ENCODE assay signal across 13 mouse cellular contexts in the genomic region with DNA sequence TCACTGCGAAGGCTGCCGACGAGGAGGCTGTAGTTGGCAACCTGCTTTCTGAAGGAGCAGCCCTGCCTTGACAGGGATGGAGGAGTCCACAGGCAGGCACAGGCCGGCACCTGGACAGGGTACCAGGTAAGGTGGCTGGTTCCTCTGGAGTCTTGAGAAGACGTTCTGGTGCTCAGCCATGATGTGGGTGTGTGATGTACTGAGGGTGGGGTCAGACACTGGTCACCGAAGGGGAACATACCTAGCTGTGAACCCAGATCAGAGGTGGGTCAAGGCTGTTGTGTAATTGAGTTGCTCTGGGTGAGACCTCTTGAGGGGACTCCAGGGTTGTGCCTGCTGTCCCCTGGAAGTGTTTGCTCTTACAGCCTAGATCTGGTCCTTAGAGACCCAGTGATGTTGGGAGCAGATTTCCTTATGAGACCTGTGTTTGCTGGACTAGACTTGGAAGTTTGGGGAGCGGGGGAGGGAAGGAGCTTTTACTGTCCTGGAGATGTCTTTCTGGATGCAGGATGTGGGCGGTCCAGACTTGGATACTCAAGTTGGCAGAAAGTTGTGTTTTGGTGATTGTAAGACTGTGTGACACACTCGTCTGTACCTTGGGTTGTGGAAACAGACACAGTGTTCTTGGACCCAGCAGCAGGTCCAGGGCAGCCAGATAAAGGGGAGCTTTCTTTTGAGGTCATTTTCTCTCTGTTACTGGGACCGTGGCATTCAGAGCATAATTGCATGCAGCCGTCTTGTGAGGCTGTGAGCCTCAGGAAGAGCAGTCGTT.
A peak's percentile ranks its signal among the peaks of the same experiment; 100 is the strongest.
DNase-seq lines count a peak whose midpoint lies in the region; ATAC-seq and TF ChIP-seq lines count a peak whose summit lies in the region.
"Had no signal": no experiment of that assay in that cellular context is flagged by ENCODE, and none has a peak within 500 bp of the region (broad histone marks: within the 10 kb centered on the region; RNA-seq: fewer than 3 reads in every experiment).

No protein-coding gene starts in this region.

- H3K9me3 ChIP-seq in heart, postnatal 0 days (replicated peaks; ENCODE audit: control insufficient read depth, low read length) = no peaks in the 10 kb centered on the region
- no peaks in the 10 kb centered on the region for H3K9me3 ChIP-seq in forebrain, embryonic 13.5 days (replicated peaks)
- H3K9me3 ChIP-seq in hindbrain, embryonic 16.5 days (ENCODE audit: control insufficient read depth, low read length) = no peaks in the 10 kb centered on the region
- no peaks in the 10 kb centered on the region for H3K9me3 ChIP-seq in neural tube, embryonic 12.5 days
- no peaks in the 10 kb centered on the region for H3K9me3 ChIP-seq in liver, postnatal 0 days (ENCODE audit: low read length)
- H3K9me3 ChIP-seq: stomach, embryonic 15.5 days had no signal

- H3K27ac ChIP-seq in heart, postnatal 0 days (ENCODE audit: low read depth) = no peak overlapping the region
- H3K27ac ChIP-seq in forebrain, embryonic 13.5 days = peak overlapping the region; percentile 76
- no peak overlapping the region for H3K27ac ChIP-seq in hindbrain, embryonic 16.5 days (ENCODE audit: low read depth, low read length)
- H3K27ac ChIP-seq in neural tube, embryonic 12.5 days = no peak overlapping the region
- H3K27ac ChIP-seq in liver, postnatal 0 days (ENCODE audit: low read depth) = no peak overlapping the region
- H3K27ac ChIP-seq: stomach, embryonic 15.5 days had no signal

- TF ChIP-seq EP300 in heart, postnatal 0 days (IDR thresholded peaks at IDR 0.05; ENCODE audit: low read depth) = no peak
- no peak for TF ChIP-seq EP300 in liver, postnatal 0 days (IDR thresholded peaks at IDR 0.05; ENCODE audit: low read depth)

- H3K27me3 ChIP-seq in heart, postnatal 0 days (ENCODE audit: control insufficient read depth, insufficient read depth, low read length) = peaks cover 11% of the 10 kb centered on the region; the same call in 1 of the 2 replicates
- no peaks in the 10 kb centered on the region; the same call in 1 of the 2 replicates for H3K27me3 ChIP-seq in forebrain, embryonic 13.5 days
- H3K27me3 ChIP-seq in hindbrain, embryonic 16.5 days (replicated peaks; ENCODE audit: control insufficient read depth, insufficient read depth, low read length) = peaks cover 3% of the 10 kb centered on the region; the same call in 1 of the 2 replicates
- H3K27me3 ChIP-seq in neural tube, embryonic 12.5 days (replicated peaks) = peaks cover 3% of the 10 kb centered on the region; the same call in 1 of the 2 replicates
- H3K27me3 ChIP-seq in liver, postnatal 0 days (ENCODE audit: insufficient read depth, low read length) = no peaks in the 10 kb centered on the region
- H3K27me3 ChIP-seq: stomach, embryonic 15.5 days had no signal

- 71% methylated on average over 12 of the region's 12 CpGs for WGBS in heart, postnatal 0 days
- WGBS in forebrain, embryonic 13.5 days = 43% methylated on average over 12 of the region's 12 CpGs
- WGBS in hindbrain, embryonic 16.5 days = 41% methylated on average over 12 of the region's 12 CpGs
- WGBS in neural tube, embryonic 12.5 days = 38% methylated on average over 12 of the region's 12 CpGs
- 64% methylated on average over 12 of the region's 12 CpGs for WGBS in liver, postnatal 0 days (ENCODE audit: insufficient replicate concordance)

- DNase-seq in heart, postnatal 0 days (ENCODE audit: low spot score) = no peak
- DNase-seq in heart, postnatal 4 days = no peak
- no peak for DNase-seq in adipocyte (ENCODE audit: low spot score)
- DNase-seq in liver, postnatal 0 days = no peak
- no peak for DNase-seq in thymus, postnatal 14 days
- DNase-seq: cerebellum, postnatal 25 days; kidney, postnatal 4 days; retina, postnatal 1 day had no signal

- H3K36me3 ChIP-seq in heart, postnatal 0 days (replicated peaks; ENCODE audit: control insufficient read depth, insufficient read depth, low read length) = no peaks in the 10 kb centered on the region
- no peaks in the 10 kb centered on the region for H3K36me3 ChIP-seq in forebrain, embryonic 13.5 days (ENCODE audit: poor library complexity, severe bottlenecking)
- H3K36me3 ChIP-seq in hindbrain, embryonic 16.5 days (ENCODE audit: control insufficient read depth, insufficient read depth, low read length) = no peaks in the 10 kb centered on the region
- H3K36me3 ChIP-seq in neural tube, embryonic 12.5 days = no peaks in the 10 kb centered on the region
- no peaks in the 10 kb centered on the region for H3K36me3 ChIP-seq in liver, postnatal 0 days (replicated peaks; ENCODE audit: insufficient read depth, low read length)
- H3K36me3 ChIP-seq: stomach, embryonic 15.5 days had no signal

- TF ChIP-seq CTCF in heart, postnatal 0 days (IDR thresholded peaks at IDR 0.05; ENCODE audit: low read depth) = no peak
- no peak for TF ChIP-seq CTCF in liver, postnatal 0 days (IDR thresholded peaks at IDR 0.05; ENCODE audit: low read depth)

- H3K4me1 ChIP-seq in heart, postnatal 0 days (ENCODE audit: control insufficient read depth, insufficient read depth) = no peaks in the 10 kb centered on the region
- peaks cover 48% of the 10 kb centered on the region for H3K4me1 ChIP-seq in forebrain, embryonic 13.5 days
- peaks cover 18% of the 10 kb centered on the region for H3K4me1 ChIP-seq in hindbrain, embryonic 16.5 days (ENCODE audit: control insufficient read depth, insufficient read depth, low read depth, low read length)
- H3K4me1 ChIP-seq in neural tube, embryonic 12.5 days = peaks cover 29% of the 10 kb centered on the region
- H3K4me1 ChIP-seq in liver, postnatal 0 days (ENCODE audit: insufficient read depth) = no peaks in the 10 kb centered on the region

- no peak overlapping the region for H3K9ac ChIP-seq in heart, postnatal 0 days (replicated peaks; ENCODE audit: low read depth, low read length)
- H3K9ac ChIP-seq in forebrain, embryonic 13.5 days = peak overlapping the region; percentile 37
- peak overlapping the region; percentile 11; the same call in 1 of the 2 replicates for H3K9ac ChIP-seq in hindbrain, embryonic 16.5 days (ENCODE audit: low read depth, low read length)
- H3K9ac ChIP-seq in neural tube, embryonic 12.5 days = no peak overlapping the region
- no peak overlapping the region for H3K9ac ChIP-seq in liver, postnatal 0 days (replicated peaks)
- H3K9ac ChIP-seq: stomach, embryonic 15.5 days had no signal

- 0 out of 2 replicates have a peak, but pooled peaks have one; percentile 10 for ATAC-seq in heart, postnatal 0 days (ENCODE audit: insufficient read depth, low read depth)
- ATAC-seq in forebrain, embryonic 13.5 days = peak; percentile 34
- ATAC-seq in hindbrain, embryonic 16.5 days = peak; percentile 24; the same call in 1 of the 2 replicates
- peak; percentile 48; the same call in 1 of the 2 replicates for ATAC-seq in neural tube, embryonic 12.5 days (ENCODE audit: low FRiP score, low read depth)
- no peak for ATAC-seq in liver, postnatal 0 days

- H3K4me2 ChIP-seq in heart, postnatal 0 days (ENCODE audit: low read depth, low read length) = no peak overlapping the region
- peak overlapping the region; percentile 55 for H3K4me2 ChIP-seq in forebrain, embryonic 13.5 days
- peak overlapping the region; percentile 9 for H3K4me2 ChIP-seq in hindbrain, embryonic 16.5 days (ENCODE audit: low read length)
- H3K4me2 ChIP-seq in neural tube, embryonic 12.5 days (replicated peaks) = peak overlapping the region; percentile 37
- H3K4me2 ChIP-seq in liver, postnatal 0 days (ENCODE audit: low read depth, low read length) = no peak overlapping the region

- no peak overlapping the region for H3K4me3 ChIP-seq in heart, postnatal 0 days (ENCODE audit: low read depth, low read length)
- peak overlapping the region; percentile 29 for H3K4me3 ChIP-seq in forebrain, embryonic 13.5 days
- 0 out of 2 replicates have a peak overlapping the region, but pooled peaks have one; percentile 2 for H3K4me3 ChIP-seq in hindbrain, embryonic 16.5 days (ENCODE audit: low read length)
- no peak overlapping the region for H3K4me3 ChIP-seq in neural tube, embryonic 12.5 days
- no peak overlapping the region for H3K4me3 ChIP-seq in liver, postnatal 0 days (ENCODE audit: low read depth, low read length)
- H3K4me3 ChIP-seq: erythroblast, embryonic 14.5 days; stomach, embryonic 15.5 days had no signal

Comparison
In these comparisons a context has a peak if more than half of its experiments do, and no peak if none do; other contexts are left out.
1. H3K4me2 ChIP-seq: peak in forebrain, embryonic 13.5 days (single experiment), hindbrain, embryonic 16.5 days (single experiment) and neural tube, embryonic 12.5 days (single experiment); none in heart, postnatal 0 days (single experiment) and liver, postnatal 0 days (single experiment).
2. H3K4me3 ChIP-seq: peak in forebrain, embryonic 13.5 days (single experiment) and hindbrain, embryonic 16.5 days (single experiment); none in heart, postnatal 0 days (single experiment), neural tube, embryonic 12.5 days (single experiment) and liver, postnatal 0 days (single experiment).
3. H3K9ac ChIP-seq: peak in forebrain, embryonic 13.5 days (single experiment) and hindbrain, embryonic 16.5 days (single experiment); none in heart, postnatal 0 days (single experiment), neural tube, embryonic 12.5 days (single experiment) and liver, postnatal 0 days (single experiment).